Mouse (Mus musculus) ZHBTc4 (cell line): ENCODE measurements around the gene Slit1.

ENCODE experiments used
- DNase-seq: peaks from one replicate; pipeline ENCODE4 v3.0.0-alpha.2; 2011; ENCODE audit warnings: low read depth, low spot score

The Slit1 gene

GRCm38 (mm10) chr19:41688251-41688650 is 55.2 kb downstream of the Slit1 start:
- no peak for DNase-seq

GRCm38 (mm10) chr19:41687836-41688235 is 55.6 kb downstream of the Slit1 start:
- no peak for DNase-seq

- DNase-seq, result peak; percentile 74
Measured at GRCm38 (mm10) chr19:41686194-41686593, 57.3 kb downstream of the Slit1 start.

GRCm38 (mm10) chr19:41685453-41686086 is 57.9 kb downstream of the Slit1 start:
- DNase-seq, result no peak

GRCm38 (mm10) chr19:41684874-41685273 is 58.6 kb downstream of the Slit1 start:
- DNase-seq, result no peak

- DNase-seq, result no peak
Measured at GRCm38 (mm10) chr19:41683951-41684350, 59.5 kb downstream of the Slit1 start.

- DNase-seq, result peak; percentile 65
Measured at GRCm38 (mm10) chr19:41680267-41680666, 63.2 kb downstream of the Slit1 start.

- DNase-seq, result peak; percentile 40
Measured at GRCm38 (mm10) chr19:41679028-41679427, 64.4 kb downstream of the Slit1 start.

GRCm38 (mm10) chr19:41677575-41677974 is 65.9 kb downstream of the Slit1 start:
- no peak for DNase-seq

GRCm38 (mm10) chr19:41675583-41675982 is 67.9 kb downstream of the Slit1 start:
- no peak for DNase-seq

GRCm38 (mm10) chr19:41674366-41674765 is 69.1 kb downstream of the Slit1 start:
- DNase-seq, result no peak

- no peak for DNase-seq
Measured at GRCm38 (mm10) chr19:41672836-41673235, 70.6 kb downstream of the Slit1 start.

- no peak for DNase-seq
Measured at GRCm38 (mm10) chr19:41670931-41671330, 72.5 kb downstream of the Slit1 start.

- no peak for DNase-seq
Measured at GRCm38 (mm10) chr19:41670473-41670872, 73.0 kb downstream of the Slit1 start.

GRCm38 (mm10) chr19:41669747-41670342 is 73.6 kb downstream of the Slit1 start:
- DNase-seq, result no peak

- no peak for DNase-seq
Measured at GRCm38 (mm10) chr19:41667591-41667990, 75.9 kb downstream of the Slit1 start.

- DNase-seq, result no peak
Measured at GRCm38 (mm10) chr19:41665941-41666340, 77.5 kb downstream of the Slit1 start.

- DNase-seq, result peak; percentile 70
Measured at GRCm38 (mm10) chr19:41663506-41664242, 79.8 kb downstream of the Slit1 start.

- DNase-seq, result no peak
Measured at GRCm38 (mm10) chr19:41661466-41661865, 82.0 kb downstream of the Slit1 start.

GRCm38 (mm10) chr19:41660999-41661374 is 82.5 kb downstream of the Slit1 start:
- peak; percentile 79 for DNase-seq

- no peak for DNase-seq
Measured at GRCm38 (mm10) chr19:41660294-41660998, 83.0 kb downstream of the Slit1 start.

- DNase-seq, result no peak
Measured at GRCm38 (mm10) chr19:41657446-41657845, 86.0 kb downstream of the Slit1 start.
